Mouse (Mus musculus): ENCODE measurements at regions not wholly inside any gene's neighbourhood (a gene's known extent, or its start where the extent isn't known, plus 50 kb on each side); places are given as distances from the start of the nearest gene placed in this dataset.
A peak's percentile ranks its signal among the peaks of the same experiment; 100 is the strongest.

- DNase-seq (ENCODE audit: low spot score) = no peak
These were observed 54.6 kb downstream of the Gm11733 start for GRCm38 (mm10) chr11:117538732-117539131.

DNA sequence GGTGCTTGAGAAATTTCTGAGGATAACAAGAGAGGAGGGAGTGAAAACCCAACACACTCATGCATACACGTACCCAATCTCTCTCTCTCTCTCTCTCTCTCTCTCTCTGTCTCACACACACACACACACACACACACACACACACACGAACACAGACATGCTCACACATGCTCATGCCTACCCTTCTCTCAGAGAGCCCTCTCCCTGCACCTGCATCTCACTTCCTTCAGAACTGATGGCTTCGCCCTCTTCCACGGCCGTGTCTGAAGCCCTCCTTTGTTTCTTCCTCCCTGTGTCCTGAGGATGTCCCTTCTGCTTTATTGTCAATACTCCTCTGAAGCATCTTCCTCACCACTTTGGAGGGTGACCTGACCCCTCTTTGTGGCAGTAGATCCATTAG is 56.4 kb downstream of the Gm11733 start:
- no peak for DNase-seq (ENCODE audit: low spot score)

DNA sequence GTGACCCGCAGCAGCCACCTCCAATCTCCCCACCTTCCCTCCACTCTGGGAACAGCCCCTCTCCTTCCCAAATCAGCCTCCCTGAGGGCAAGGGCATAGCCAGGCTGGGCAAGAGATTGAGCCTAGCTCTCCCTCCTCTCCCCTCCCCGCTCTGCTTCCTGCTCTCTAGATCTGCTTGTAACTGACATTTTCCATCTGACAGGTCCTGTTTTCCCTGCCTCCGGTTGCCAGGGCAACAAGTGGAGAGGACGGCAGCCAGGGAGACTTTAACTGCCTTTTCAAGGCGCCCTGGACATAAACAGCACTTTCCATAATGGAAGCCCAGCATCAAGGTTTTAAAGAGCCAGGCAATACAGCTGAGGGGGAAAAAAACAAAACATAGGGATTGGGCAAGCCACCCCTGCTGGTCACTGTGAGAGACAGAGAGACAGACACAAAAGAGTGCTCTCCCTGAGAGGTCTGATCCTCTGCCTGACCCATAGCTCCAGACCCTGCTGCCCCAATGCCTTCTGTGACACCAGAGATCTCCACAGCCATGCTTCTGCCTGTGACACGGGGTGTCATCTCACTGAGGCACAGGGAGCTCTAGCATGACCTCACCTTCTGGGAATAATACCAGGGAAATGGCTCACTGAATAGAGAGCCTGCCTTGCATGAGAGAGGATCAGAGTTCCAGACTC is 57.2 kb downstream of the Gm11733 start:
- DNase-seq (ENCODE audit: low spot score) = peak; percentile 43

GRCm38 (mm10) chr11:117543191-117543590 is 59.0 kb downstream of the Gm11733 start:
- DNase-seq (ENCODE audit: low spot score) = no peak

- no peak for DNase-seq (ENCODE audit: low spot score)
These were observed 60.3 kb downstream of the Gm11733 start for GRCm38 (mm10) chr11:117544507-117544906.

DNA sequence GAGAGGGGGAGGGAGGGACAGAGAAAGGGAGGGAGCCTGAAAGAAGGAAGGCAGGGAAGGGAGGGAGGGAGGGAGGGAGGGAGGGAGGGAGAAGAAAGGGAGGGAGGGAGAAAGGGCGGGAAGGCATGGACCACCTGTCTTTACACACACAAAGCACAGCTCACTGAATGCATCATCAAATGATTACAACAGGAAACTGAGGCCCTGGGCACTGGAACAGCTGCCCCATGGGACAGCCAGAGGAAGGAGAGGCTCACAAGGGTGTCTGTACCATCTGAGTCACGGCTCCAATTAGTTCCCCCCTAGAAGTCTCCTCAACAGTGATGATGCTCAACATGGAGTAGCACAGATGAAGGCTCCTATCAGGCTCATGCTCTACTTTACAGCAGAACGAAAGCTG is 60.8 kb downstream of the Gm11733 start:
- no peak for DNase-seq (ENCODE audit: low spot score)

GRCm38 (mm10) chr11:117551926-117552325 is 67.8 kb downstream of the Gm11733 start:
- no peak for DNase-seq (ENCODE audit: low spot score)

DNA sequence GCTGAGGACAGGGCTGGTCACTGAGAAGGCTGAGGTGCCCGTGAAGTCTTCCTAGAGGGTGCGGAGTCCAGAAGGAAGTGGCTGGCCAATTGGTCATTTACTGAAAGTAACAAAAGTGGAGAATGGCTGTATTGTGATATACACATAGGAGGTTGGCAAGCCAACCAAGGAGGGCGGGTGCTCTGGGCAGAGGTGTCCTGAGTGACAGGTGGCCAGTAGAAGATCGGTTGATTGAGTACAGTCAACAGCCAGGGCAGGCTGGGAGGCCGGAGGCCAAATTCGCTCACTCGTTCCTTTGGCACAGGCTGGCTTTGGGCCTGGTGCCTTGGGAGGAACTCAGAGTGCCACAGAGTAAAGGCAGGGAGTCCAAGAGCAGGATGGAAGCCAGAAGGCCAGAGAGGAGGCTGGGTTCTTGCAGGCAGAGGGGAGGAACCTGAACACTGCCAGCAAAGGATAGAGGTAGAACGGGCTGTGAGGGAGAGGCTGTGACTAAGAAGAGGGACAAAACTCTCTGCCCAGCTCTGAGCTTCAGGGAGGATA is 68.3 kb downstream of the Gm11733 start:
- DNase-seq (ENCODE audit: low spot score) = no peak

DNA sequence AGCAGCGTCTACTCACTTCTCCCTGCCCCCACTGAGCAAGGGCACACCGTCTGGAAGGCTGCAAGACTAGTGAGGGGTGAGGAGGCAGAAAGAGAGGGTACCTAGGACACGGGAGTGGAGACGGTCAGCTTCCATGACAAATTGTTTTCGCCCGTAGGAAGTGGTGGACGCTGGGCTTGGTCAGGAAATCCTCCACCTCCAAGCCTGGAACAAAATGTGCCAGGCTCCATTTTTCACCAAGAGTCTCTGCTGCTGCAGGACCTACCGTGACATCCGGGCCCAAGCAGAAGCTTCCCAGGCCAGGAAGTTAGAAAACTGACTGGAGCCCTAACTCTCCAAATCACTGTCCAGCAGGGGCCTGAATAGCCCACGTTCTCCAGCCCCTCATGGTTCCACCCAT is 69.9 kb downstream of the Gm11733 start:
- no peak for DNase-seq (ENCODE audit: low spot score)

GRCm38 (mm10) chr11:117557474-117558381 is 73.6 kb downstream of the Gm11733 start:
- peak; percentile 88 for DNase-seq (ENCODE audit: low spot score)

DNA sequence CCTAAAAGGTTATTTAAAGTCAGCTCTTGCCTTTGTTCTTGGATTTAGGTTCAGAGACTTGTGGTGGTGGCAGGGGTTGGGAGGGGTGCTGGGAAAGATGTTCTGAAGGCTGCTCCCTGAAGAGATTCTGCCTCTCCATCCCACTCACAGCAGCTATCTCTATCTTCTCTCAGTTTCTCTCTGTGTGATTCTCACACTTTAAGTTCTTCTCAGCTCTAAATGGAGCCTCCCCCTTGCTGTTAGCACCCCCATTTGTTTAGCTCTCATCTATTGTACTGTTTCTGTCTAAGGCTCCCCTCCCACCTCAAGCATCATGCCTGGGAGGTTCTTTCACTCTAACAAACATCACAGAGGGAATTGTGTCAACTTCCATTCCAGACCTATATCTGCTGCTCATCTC is 75.7 kb downstream of the Gm11733 start:
- no peak for DNase-seq (ENCODE audit: low spot score)

DNA sequence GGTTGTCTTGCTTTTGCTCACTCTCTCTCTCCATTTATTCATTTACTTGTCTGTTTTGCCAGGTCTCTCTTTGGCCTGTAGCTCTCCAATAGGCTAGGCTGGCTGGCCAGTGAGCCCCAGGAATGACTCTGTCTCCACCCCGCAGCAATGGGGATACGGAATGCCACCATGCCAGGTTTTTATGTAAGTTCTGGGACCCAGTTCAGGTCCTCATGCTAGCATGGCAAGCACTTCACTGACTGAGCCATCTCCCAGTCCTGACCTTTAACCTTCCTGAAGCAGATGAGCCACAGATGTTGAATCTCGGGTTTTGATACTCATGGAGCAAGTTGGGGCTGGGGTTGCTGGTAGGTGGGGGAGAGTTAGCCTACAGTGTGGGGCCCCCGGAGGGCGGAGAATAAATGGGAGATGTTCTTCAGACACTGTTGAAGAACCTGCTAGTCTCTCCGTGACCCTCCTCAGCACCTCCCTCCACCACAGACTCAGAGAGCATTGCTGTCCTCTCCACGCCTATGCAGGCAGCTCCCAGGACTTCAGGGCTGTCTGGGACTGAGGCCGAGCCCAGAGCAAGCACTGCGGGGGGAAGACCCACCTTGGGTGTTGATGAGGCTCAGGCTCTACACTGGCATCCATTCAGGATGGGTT is 83.9 kb downstream of the Gm11733 start:
- DNase-seq (ENCODE audit: low spot score) = no peak

- peak; percentile 44 for DNase-seq (ENCODE audit: low spot score)
These were observed 84.4 kb downstream of the Gm11733 start for GRCm38 (mm10) chr11:117568606-117568991.

GRCm38 (mm10) chr11:117569566-117570101 is 84.5 kb upstream of the Tnrc6c start:
- no peak for DNase-seq (ENCODE audit: low spot score)

DNA sequence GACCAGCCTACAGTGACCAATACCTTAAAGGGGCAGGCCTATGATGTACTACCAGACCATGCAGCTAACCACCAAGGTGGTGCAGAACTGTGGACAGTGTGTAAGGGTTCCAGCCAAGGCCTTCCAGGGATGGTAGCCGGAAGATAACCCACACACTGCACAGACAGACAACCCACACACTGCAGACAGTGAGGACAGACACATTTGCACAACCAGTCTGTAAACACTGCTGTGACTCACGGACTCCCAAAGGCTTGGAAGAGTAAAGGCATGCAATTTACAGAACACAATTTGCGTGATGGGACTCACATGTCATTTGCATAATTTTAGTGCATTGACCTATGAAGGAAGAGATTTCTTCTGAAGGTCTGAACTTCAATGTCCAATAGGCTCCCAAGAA is 82.2 kb upstream of the Tnrc6c start:
- DNase-seq (ENCODE audit: low spot score) = no peak

DNA sequence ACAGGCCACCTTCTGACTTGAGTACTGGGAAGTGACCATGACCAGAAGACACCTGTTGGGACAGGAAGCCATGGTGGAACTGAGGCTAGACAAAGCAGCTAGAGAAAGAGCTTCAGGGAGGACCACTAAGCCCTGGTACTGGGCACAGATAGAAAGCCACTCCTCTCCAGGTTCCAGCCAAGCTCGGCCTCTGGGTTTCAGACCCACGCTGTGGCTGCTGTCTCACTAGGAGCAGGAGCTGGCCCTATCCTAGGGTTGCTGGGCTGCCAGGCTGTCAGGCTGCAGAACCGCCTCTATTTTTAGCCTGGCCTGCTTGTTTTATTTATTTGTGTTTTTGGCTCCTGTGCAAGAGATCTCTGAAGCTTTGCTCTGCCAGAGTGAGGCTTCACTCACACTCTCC is 79.4 kb upstream of the Tnrc6c start:
- peak; percentile 48 for DNase-seq (ENCODE audit: low spot score)

GRCm38 (mm10) chr11:117579121-117579520 is 75.0 kb upstream of the Tnrc6c start:
- DNase-seq (ENCODE audit: low spot score) = no peak

DNA sequence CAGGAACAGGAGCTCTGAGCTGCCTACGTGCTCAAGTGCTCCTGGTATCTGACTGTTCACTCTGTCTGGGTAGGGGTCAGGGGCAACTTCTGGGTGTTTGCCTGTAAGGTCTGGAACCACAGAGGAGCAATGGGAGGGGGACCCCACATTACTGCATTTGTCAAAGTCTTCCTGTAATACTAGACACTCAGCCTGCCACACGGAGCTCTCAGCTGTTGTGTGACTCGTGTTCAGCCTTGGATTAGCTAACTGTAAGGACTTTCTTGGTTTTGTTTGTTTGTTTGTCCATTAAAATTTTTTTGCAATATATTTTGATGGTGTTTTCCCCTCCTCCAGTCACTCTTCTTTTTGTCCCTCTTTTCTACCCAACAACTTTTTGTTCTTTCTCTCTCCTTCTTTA is 74.4 kb upstream of the Tnrc6c start:
- DNase-seq (ENCODE audit: low spot score) = no peak

GRCm38 (mm10) chr11:117583478-117583877 is 70.6 kb upstream of the Tnrc6c start:
- DNase-seq (ENCODE audit: low spot score) = no peak

- no peak for DNase-seq (ENCODE audit: low spot score)
These were observed 68.5 kb upstream of the Tnrc6c start for GRCm38 (mm10) chr11:117585556-117585955.

DNA sequence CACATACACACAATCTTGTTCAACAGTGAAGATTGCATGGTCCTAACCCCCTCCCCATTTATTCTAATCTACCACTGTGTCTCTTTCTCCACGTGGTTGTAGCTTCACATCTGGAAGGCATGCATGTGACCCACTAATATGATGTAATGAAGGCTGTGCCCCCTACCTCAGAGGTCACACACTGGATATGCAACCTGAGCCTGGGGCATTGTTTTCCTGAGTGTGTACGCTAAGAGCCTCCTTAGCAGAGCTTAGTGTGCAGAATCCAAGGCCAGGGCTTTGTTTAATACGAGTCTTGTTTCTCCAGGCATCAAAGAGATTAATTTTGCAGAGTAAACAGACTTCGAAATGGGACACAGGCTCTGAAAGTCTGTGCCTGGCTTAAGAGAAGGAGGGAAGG is 68.0 kb upstream of the Tnrc6c start:
- no peak for DNase-seq (ENCODE audit: low spot score)

DNA sequence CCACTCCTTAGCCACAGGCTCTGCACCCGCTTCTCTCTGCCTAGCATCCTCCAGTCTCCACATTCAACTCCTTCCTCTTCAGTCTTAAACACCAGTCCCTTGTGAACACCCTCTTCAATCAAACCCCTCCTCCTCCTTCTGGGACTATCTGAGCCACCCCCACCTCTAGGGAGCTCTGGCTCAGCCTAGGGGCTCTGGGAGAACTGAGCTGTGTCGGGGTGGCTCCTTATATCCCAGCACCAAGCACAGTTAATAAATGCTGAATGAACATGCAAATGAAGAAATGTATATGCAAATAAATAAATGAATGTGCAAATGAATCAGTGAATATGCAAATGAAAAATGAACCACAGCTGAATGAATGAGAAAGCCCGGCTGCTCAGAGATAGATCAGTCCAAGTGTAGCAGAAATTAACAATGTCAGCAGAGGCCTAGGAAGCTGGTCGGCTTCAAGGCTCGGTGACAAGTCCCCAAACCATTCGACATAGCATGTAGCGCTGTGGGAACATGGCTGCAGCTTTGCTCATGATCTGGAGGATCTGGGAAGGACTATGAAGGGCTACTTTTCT is 67.1 kb upstream of the Tnrc6c start:
- DNase-seq (ENCODE audit: low spot score) = no peak

Measured in heart, adult 8-10 months (tissue).